Mouse (Mus musculus): ENCODE data around the gene Rerg. TPM values are rescaled to one million over a fixed set of nuclear protein-coding genes. Genes with fewer than 3 reads are reported as not detected.

The Rerg gene
- total RNA-seq (2021), result 103 and 108 TPM in 2 replicates
- long read RNA-seq, experiment 1, transcript Rerg-202 (5 exons, 2,262 nt), result major isoform, 241 of 262 reads
- long read RNA-seq, experiment 1, partial matches to known transcripts, result 1 of 262 reads
- long read RNA-seq, experiment 1, other reads (novel, unspliced or antisense), result 16 of 262 reads
- long read RNA-seq, experiment 2, transcript Rerg-202 (5 exons, 2,262 nt), result major isoform, 134 of 161 reads
- long read RNA-seq, experiment 2, partial matches to known transcripts, result 20 of 161 reads
- long read RNA-seq, experiment 2, other reads (novel, unspliced or antisense), result 4 of 161 reads

- no peak for DNase-seq
These were observed at the start of gene Rerg for GRCm38 (mm10) chr6:137170226-137170625. Rerg (minus strand) TSS chr6:137170497.

GRCm38 (mm10) chr6:137217841-137218463, 47.7 kb upstream of the Rerg start:
- no peak for DNase-seq

GRCm38 (mm10) chr6:137211441-137211840, 41.1 kb upstream of the Rerg start:
- DNase-seq, result no peak

DNA sequence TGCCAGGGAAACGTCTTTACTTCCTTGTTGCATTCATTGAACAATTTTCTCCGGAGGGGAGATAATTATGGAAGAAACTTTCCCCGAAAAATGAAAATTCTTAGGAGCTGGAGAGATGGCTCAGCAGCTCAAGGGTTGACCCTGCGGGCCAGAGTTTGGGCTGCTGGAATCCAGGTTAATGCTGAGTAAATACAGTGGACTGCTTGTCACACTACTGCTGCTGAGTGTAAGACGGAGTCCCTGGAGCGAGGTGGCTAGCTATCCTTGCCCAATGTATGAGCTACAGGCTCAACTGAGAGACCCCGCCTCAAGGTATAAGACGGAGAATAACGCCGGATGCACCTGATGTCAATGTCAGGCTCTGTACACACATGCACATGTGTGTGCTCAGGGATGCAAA, 40.7 kb upstream of the Rerg start:
- no peak for DNase-seq

GRCm38 (mm10) chr6:137209992-137210391, 39.7 kb upstream of the Rerg start:
- DNase-seq, result peak; percentile 39

- no peak for DNase-seq
These were observed 36.8 kb upstream of the Rerg start for GRCm38 (mm10) chr6:137207126-137207525.

- DNase-seq, result no peak
These were observed 35.5 kb upstream of the Rerg start for GRCm38 (mm10) chr6:137205662-137206400.

GRCm38 (mm10) chr6:137202661-137203060, 32.4 kb upstream of the Rerg start:
- DNase-seq, result no peak

- DNase-seq, result no peak
These were observed 31.3 kb upstream of the Rerg start for GRCm38 (mm10) chr6:137201578-137201977.

DNA sequence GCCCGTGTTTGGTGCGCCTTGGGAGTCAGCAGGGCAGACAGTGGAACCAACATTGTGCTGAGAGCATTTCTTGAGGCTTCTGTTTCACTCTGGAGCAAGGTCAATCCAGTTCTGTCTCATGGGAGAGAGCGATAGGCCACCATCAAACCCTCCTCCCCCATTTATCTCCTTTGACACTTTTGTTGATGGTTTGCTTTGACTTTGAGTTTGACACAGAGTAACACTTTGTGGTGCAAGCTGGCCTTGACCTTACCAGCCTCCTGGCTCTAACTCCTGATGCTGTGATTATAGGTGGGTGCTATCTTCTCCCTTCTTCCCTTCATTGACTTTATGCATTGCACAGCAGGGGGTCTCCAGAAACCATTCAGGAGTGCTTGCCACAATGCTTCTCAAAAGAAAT, 30.9 kb upstream of the Rerg start:
- DNase-seq, result no peak

GRCm38 (mm10) chr6:137192063-137192462, 21.8 kb upstream of the Rerg start:
- peak; percentile 50 for DNase-seq

- no peak for DNase-seq
These were observed 20.7 kb upstream of the Rerg start for GRCm38 (mm10) chr6:137191026-137191425.

DNA sequence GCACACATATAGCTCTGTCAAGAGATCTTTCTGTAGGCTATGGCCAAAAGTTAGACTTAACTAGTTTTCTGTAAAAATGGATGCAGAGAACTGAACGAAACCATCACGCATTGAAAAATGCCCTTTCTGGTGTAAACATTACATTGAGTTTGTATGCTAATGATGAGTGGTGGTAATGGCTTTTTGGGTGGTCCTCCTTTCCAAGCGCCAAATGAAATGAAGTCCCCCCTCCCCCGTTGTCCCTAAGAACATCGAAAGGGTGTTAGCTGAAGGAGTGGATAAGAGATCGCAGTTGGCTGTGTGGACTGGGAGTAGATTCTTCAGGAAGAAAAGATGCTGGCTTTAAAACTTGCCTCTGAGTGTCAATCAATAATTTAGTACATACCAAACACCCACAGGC, 20.3 kb upstream of the Rerg start:
- DNase-seq, result no peak

DNA sequence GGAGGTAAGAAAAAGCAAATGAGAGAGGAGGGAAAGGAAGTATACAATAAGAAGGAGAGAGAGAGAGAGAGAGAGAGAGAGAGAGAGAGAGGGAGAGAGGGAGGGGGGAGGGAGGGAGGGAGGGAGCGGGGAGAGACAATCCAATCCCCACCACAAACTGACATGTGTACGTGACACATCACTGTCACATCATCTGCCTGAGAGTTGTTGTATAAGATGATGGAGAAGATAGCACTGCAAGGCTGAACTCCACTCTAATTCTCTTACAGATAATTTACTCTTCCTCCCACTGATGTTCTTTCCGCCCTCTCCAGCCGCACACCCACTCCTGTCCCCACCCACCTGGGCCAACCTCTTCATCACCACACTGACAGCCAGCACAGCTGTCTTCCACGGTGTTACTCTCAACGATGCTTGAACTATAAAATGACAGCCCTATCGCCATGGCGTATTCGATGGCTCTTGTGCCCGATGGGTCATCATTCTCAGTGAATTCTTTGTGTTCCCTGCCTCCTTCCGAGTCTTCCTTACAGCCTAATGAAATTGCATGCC, 18.2 kb upstream of the Rerg start:
- DNase-seq, result no peak

DNA sequence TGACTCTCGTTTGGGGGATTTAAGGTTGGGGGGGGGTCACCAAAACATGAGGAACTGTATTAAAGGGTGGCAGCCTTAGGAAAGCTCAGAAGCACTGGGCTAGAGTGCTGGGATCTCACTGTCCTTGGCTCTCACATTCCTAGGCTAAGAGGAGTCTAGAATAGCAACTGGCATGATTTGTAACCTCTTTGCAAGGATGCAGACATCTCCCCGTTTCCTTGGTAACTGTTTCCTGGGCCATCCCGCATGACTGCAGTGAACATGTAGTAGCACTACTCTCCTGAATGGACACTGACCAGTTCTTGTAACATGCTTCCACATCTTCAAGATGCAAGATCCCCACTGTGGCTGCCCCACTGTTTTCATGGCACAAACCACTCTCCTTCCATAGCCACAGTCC, 17.1 kb upstream of the Rerg start:
- no peak for DNase-seq

- no peak for DNase-seq
These were observed 10.3 kb upstream of the Rerg start for GRCm38 (mm10) chr6:137180636-137181035.

GRCm38 (mm10) chr6:137180115-137180514, 9.8 kb upstream of the Rerg start:
- DNase-seq, result no peak

DNA sequence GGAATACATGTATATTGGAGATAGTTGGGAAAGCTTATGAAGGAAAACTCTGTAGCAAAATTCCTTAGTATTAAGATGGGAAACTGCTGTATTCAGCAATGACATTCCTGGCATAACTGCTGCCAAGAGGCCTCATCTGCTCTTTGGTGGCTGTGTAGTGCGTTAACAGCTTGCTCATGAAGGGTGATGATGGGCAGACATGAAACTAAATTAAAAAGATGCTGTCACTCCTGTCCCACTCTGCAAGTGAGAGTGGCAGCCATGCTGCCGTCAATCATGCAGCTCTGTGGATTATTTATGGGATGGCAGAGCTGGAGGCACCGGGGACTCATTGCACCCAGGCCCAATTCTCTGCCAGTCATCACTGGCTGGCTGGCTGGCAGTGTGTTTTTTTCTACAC, 8.7 kb upstream of the Rerg start:
- no peak for DNase-seq

- DNase-seq, result no peak
These were observed 349 bp upstream of the Rerg start for GRCm38 (mm10) chr6:137170646-137171045.

GRCm38 (mm10) chr6:137169171-137169968, 927 bp downstream of the Rerg start:
- peak; percentile 96 for DNase-seq

DNA sequence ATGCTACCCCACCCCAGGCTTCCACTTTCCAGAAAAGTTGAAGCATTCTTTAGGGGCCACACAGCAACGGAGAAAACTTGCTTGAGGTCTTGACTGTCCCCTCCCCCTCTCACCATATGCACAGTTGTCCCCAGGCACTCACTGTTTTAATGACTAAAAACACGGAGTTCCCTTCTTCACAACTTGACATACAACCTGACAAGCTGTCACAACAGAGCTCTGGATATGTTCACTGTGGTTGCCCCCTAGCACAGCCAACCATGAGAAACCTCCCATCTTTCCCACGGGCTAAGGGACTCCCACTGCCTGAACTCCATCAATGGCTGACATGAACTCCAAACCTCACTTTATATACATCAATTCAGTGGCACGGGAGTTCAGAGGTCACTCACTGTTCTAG, 3.5 kb downstream of the Rerg start:
- no peak for DNase-seq

GRCm38 (mm10) chr6:137163571-137163970, 6.7 kb downstream of the Rerg start:
- DNase-seq, result no peak
